Mouse (Mus musculus) limb, embryonic 14.5 days (tissue): ENCODE results near the gene Ripor2. TPM values are rescaled to one million over a fixed set of nuclear protein-coding genes. Genes with fewer than 3 reads are reported as not detected.

Experiments
- ATAC-seq: fragments of 200-750 bp; cut with Nextera tagmentation; 2 replicates; pipeline ENCODE4 v1.8.0; 2017; ENCODE audit warnings: low read depth, moderate number of reproducible peaks, moderate TSS enrichment; ENCODE audit not compliant: low FRiP score
- DNase-seq: peaks from one replicate; pipeline ENCODE4 v3.0.0-alpha.2; 2015; ENCODE audit warnings: low spot score
- H3K27ac ChIP-seq: fragments of 300-500 bp; sonication (generic); replicated peaks from 2 replicates; pipeline ENCODE4 v1.5.1; 2014; ENCODE audit warnings: low read depth, mild to moderate bottlenecking, low read length, moderate library complexity, mixed read lengths
- H3K27me3 ChIP-seq: fragments of 300-500 bp; sonication (generic); 2 replicates; pipeline ENCODE4 v1.6.1; 2014; ENCODE audit warnings: low read length, mixed read lengths; ENCODE audit not compliant: control insufficient read depth, insufficient read depth
- H3K36me3 ChIP-seq: fragments of 300-500 bp; sonication (generic); 2 replicates; pipeline ENCODE4 v1.6.1; 2014; ENCODE audit warnings: mild to moderate bottlenecking, low read length, moderate library complexity, mixed read lengths; ENCODE audit not compliant: control insufficient read depth, insufficient read depth
- H3K4me1 ChIP-seq: fragments of 300-500 bp; sonication (generic); 2 replicates; pipeline ENCODE4 v1.6.1; 2014; ENCODE audit warnings: antibody characterized with exemption, low read length, mixed read lengths; ENCODE audit not compliant: control insufficient read depth, insufficient read depth
- H3K4me2 ChIP-seq: fragments of 300-500 bp; sonication (generic); replicated peaks from 2 replicates; pipeline ENCODE4 v1.6.1; 2014; ENCODE audit warnings: low read depth, mild to moderate bottlenecking, low read length, moderate library complexity; ENCODE audit not compliant: severe bottlenecking
- H3K4me3 ChIP-seq: fragments of 300-500 bp; sonication (generic); replicated peaks from 2 replicates; pipeline ENCODE4 v1.5.1; 2014; ENCODE audit warnings: low read length
- H3K9ac ChIP-seq: fragments of 300-500 bp; sonication (generic); 2 replicates; pipeline ENCODE4 v1.6.1; 2014; ENCODE audit warnings: mild to moderate bottlenecking, low read depth, low read length, moderate library complexity; ENCODE audit not compliant: severe bottlenecking
- H3K9me3 ChIP-seq: fragments of 300-500 bp; sonication (generic); 2 replicates; pipeline ENCODE4 v1.6.1; 2016; ENCODE audit warnings: low read length; ENCODE audit not compliant: control insufficient read depth
- POLR2A ChIP-seq: fragments of 200-500 bp; IDR thresholded peaks from 2 replicates; pipeline ENCODE4 v1.8.0; 2012; ENCODE audit warnings: inconsistent platforms, mild to moderate bottlenecking, moderate library complexity, borderline replicate concordance; ENCODE audit not compliant: insufficient read depth, insufficient read length; ENCODE audit errors: extremely low read depth
- WGBS: fragments of 180-500 bp; shearing (Covaris S2); extraction: QIAGEN DNeasy Blood & Tissue Kit; methylation state at CpG from one replicate; pipeline ENCODE4 v1.1.7; 2014; 5-methylcytosine and 5-hydroxymethylcytosine counted together
- polyA plus RNA-seq, 2 experiments: library from polyadenylated mRNA; depleted of rRNA in 1 of 2; stranded (reverse) in 1 of 2; unstranded in 1 of 2; fragments of >200 nt; fragmentation: Nextera tagmentation in 1 of 2; extraction: Ambion mirVana in 1 of 2; gene quantifications; 2 replicates each; pipeline versions ENCODE4 v1.2.1 to v1.2.3; 2012 to 2014

Ripor2 gene
- polyA plus RNA-seq, 2 experiments, result 5.1 TPM

GRCm38 (mm10) chr13:24634346-24635120 lies 52.5 kb downstream of the Ripor2 start:
- no peak for ATAC-seq
- whole genome bisulfite sequencing, result 83% methylated on average over 13 of the region's 13 CpGs

GRCm38 (mm10) chr13:24638371-24639214 lies 56.6 kb downstream of the Ripor2 start:
- Histone ChIP-seq H3K27me3 (peaks cover 8% of the 10 kb centered on the region; the same call in 1 of the 2 replicates), H3K27ac (no peak overlapping the region), H3K4me2 (peak overlapping the region; percentile 100), H3K4me1 (peaks cover 9% of the 10 kb centered on the region), H3K9me3 (no peaks in the 10 kb centered on the region), H3K36me3 (no peaks in the 10 kb centered on the region), H3K4me3 (peak overlapping the region; percentile 62), H3K9ac (peak overlapping the region; percentile 64)
- no peak for TF ChIP-seq POLR2A
- ATAC-seq (peak; percentile 38; the same call in 1 of the 2 replicates), DNase-seq (no peak)
- WGBS, result under 1% methylated on average over 47 of the region's 66 CpGs

More at GRCm38 (mm10) chr13:24634346-24635120, 52.5 kb downstream of the Ripor2 start:
- H3K9me3 ChIP-seq, result no peaks in the 10 kb centered on the region
- H3K4me2 ChIP-seq, result no peak overlapping the region
- DNase-seq, result no peak
- H3K27me3 ChIP-seq, result peaks cover 8% of the 10 kb centered on the region; the same call in 1 of the 2 replicates
- H3K27ac ChIP-seq, result no peak overlapping the region
- H3K36me3 ChIP-seq, result no peaks in the 10 kb centered on the region
- no peak overlapping the region for H3K4me3 ChIP-seq
- H3K9ac ChIP-seq, result no peak overlapping the region
- TF ChIP-seq POLR2A, result no peak
- H3K4me1 ChIP-seq, result peaks cover 8% of the 10 kb centered on the region

GRCm38 (mm10) chr13:24639215-24640165 lies 57.5 kb downstream of the Ripor2 start:
- 12% methylated on average over 22 of the region's 22 CpGs for WGBS
- Histone ChIP-seq H3K27me3 (peaks cover 8% of the 10 kb centered on the region; the same call in 1 of the 2 replicates), H3K4me1 (peaks cover 9% of the 10 kb centered on the region), H3K9me3 (no peaks in the 10 kb centered on the region), H3K9ac (peak overlapping the region; percentile 64), H3K27ac (no peak overlapping the region), H3K4me3 (peak overlapping the region; percentile 62), H3K36me3 (no peaks in the 10 kb centered on the region), H3K4me2 (peak overlapping the region; percentile 100)
- TF ChIP-seq POLR2A, result no peak
- ATAC-seq (peak; percentile 29; the same call in 1 of the 2 replicates), DNase-seq (no peak)

- Histone ChIP-seq H3K4me2 (no peak overlapping the region), H3K9ac (no peak overlapping the region), H3K4me3 (no peak overlapping the region), H3K9me3 (no peaks in the 10 kb centered on the region), H3K4me1 (peaks cover 9% of the 10 kb centered on the region), H3K27me3 (peaks cover 8% of the 10 kb centered on the region; the same call in 1 of the 2 replicates), H3K27ac (no peak overlapping the region), H3K36me3 (no peaks in the 10 kb centered on the region)
- DNase-seq (no peak), ATAC-seq (no peak)
- 47% methylated on average over 4 of the region's 4 CpGs for WGBS
- TF ChIP-seq POLR2A, result no peak
These were observed 58.2 kb downstream of the Ripor2 start for GRCm38 (mm10) chr13:24640166-24640560.
